Mouse (Mus musculus) heart, postnatal 10 days (tissue): ENCODE results near the gene Man2b1. TPM values are rescaled to one million over a fixed set of nuclear protein-coding genes. Genes with fewer than 3 reads are reported as not detected.
"Not testable (repeated sequence)": the region's sequence is repeated elsewhere in the genome, so short reads cannot be mapped to it uniquely, and the experiment has no call there.

Source experiments
- DNase-seq, 2 experiments: peaks; one replicate each; pipeline ENCODE4 v3.0.0; 2021
- intact Hi-C: fragments of 180-260 bp; cut with DNase I; formaldehyde crosslinking; loops from one replicate; pipeline ENCODE4 v1.15.1; 2025
- microRNA-seq, 2 experiments: library from miRNA; unstranded; fragments of <30 nt; microRNA quantifications; one replicate each; pipeline ENCODE4 v1.2.0; 2022
- total RNA-seq, 2 experiments: library from RNA; stranded (reverse); gene quantifications; 2 replicates each; pipeline ENCODE4 v1.2.3; 2021

The Man2b1 gene
- total RNA-seq, 2 experiments from 2014 or later, result 32.5 to 34.6 TPM

DNA sequence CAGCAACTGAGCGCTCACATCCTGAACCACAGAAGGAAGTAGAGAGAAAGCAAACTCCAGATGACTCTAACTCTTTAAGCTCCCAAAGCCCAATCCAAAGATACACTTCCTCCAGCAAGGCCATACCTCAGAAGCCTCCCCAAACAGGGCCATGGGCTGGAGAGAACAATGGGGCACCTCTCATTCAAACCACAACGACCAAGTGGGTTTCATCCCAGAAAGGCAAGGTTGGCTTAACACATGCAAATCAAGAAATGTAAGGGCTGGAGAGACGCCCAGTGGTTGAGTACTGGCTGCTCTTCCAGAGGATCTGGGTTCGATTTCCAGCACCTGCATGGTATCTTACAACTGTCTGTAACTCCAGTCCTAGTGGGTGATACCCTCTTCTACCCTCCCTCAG is 32.4 kb downstream of the Man2b1 start:
- DNase-seq, result no peak
- intact Hi-C loops, result no loop called here

DNA sequence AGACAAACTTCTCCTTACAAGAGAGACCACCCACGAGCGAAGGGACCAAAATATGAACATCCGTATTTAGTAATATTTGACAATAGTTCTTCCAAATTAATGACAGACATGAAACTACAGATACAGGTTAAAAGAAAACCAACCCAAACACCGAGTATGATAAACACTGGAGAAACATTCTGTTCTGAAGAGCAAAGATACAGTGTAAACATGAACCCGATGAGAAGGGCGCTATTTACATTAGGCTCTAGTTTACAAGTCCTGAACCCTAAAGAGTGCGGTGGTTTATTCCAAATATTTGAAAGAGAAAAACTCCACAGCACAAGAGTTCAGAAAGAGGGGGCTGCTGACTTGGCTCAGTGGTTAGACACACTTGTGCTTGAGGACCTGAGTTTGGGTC is 33.9 kb downstream of the Man2b1 start:
- DNase-seq, result no peak
- intact Hi-C loops, result no loop called here

DNA sequence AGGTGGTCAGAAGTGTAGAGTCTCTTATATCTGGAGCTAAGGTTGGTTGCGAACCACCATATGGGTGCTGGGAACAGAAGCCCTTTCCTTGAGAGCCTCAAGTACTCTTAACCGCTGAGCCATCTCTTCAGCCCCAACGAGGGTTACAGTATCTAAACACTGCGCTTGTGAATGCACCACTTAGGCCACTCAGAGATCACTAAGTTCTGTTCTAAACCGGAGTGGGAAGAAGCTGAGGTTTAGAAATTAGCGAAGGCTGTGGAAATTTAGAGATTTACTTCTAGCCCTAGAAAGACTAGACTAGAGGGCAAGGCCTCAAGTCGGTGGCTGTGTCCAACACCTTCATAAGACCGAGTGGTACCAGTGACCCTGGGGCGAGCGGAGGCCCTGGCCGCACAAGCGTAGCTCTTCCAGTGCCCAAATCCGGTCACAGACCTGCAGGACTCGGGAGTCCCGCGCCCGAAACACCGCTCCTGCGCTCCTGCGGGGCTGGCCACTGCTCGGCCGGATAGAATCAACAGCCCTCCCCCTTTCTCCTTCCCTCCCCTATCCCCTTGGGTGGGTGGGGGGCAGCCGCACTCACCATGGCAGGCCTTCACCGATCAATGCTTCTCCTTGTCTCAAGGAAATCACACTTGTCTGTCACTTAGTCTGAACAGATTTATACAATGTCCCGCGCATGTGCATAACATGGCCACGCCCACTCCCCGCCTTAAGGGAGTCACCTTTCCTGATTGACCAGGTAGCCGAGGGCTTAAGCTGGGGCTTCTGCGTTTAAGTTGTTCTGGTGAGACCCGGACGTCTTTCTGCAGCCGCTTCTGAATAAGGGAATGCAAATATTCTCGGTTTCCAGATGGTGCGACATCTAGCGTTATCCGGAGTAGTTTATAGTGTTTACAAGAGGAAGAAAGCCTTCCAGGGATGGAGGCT is 36.2 kb downstream of the Man2b1 start:
- peak; percentile 78 to 86 for DNase-seq
- intact Hi-C loops, result no loop called here

DNA sequence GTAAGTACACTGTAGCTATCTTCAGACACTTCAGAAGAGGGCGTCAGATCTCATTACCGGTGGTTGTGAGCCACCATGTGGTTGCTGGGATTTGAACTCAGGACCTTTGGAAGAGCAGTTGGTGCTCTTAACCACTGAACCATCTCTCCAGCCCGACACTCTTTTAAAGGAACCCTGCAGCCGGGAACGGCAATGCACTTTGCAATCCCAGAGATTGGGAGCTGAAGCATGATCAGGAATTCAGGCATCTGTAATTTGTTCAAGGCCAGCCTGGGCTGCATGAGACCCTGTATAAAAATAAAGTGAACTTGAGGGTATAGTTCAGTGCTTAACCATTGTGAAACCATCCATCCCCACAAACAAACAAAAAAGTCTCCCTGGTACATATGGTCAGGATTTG is 37.2 kb downstream of the Man2b1 start:
- DNase-seq, intact Hi-C loops: not testable (repeated sequence)

DNA sequence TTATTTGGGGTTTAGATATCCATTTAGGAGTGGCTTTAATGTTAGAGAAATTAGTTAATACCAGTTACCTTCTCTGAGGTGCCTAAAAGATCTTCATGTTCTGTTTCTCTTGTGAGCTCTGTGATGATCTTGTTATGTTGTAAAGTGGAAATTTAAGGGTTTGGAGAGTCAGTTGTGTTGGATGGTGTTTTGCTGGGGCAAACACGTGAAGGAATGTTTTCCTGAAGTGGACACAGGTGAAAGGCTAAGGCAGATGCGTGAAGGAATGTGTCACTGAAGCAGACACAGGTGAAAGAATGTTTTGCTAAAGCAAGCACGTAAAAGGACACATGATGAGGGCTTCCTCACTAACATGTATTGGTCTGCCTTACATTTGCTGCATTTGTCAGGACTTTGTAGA is 39.9 kb downstream of the Man2b1 start, which contains the start of gene Zfp791:
Gene Zfp791, minus strand, starts transcription at position 101 of the 400 bp plus-strand sequence.
- no peak for DNase-seq
- intact Hi-C loops, result no loop called here

DNA sequence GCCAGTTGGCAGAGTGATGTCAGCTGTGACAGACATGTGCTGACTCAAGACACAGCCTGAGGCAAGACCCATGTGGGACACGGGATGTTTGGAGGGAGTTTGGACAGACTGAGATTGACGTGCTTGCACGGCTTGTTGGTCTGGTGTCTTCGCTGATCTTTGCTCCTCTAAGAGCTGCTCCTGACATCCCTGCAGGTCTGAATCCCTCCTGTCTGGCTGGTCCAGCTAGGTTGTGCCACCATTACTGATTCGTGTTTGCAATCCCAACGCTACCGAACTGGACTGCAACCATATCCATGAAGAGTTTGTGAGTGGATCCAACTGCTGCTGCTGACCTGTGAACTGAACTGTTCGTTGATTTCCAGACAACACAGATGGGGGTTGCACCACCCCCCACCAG is 40.6 kb downstream of the Man2b1 start:
- DNase-seq, result no peak
- intact Hi-C loops, result no loop called here

DNA sequence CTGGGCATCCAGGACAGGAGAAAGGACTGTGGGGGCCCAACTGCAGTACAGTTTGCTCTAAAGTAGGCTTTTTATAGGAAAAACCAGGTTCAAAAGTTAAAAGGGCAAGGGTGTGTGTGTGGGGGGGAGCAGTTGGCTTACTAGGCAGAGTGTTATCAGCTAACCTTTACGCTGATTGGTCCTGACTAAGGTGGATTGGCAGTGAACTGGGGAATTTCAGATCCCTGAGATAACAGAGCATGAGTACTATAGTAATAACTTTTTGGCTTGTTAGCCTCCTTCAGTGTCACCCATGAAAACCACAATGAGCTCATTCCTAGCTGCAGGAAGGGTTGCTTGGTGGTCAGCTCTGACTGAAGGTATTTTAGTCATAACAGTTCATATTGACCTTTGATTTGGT is 49.3 kb downstream of the Man2b1 start:
- intact Hi-C loops, result no loop called here
- no peak for DNase-seq

DNA sequence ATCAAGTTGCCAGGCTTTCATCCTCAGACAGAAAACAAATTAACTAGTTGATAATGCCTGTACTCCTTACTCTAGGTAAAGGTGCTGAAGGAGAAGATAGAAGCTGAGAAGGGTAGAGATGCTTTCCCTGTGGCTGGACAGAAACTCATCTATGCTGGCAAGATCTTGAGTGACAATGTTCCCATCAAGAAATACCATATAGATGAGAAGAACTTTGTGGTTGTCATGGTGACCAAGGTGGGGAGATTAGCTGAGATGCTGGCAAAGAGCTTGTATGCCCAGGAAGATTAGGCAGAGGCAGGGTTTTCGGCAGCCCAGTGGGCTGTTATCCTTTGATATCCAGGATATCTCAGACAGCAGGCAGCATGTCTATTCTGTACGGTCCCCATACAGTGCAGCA is 52.6 kb downstream of the Man2b1 start:
- DNase-seq, intact Hi-C loops: not testable (repeated sequence)

DNA sequence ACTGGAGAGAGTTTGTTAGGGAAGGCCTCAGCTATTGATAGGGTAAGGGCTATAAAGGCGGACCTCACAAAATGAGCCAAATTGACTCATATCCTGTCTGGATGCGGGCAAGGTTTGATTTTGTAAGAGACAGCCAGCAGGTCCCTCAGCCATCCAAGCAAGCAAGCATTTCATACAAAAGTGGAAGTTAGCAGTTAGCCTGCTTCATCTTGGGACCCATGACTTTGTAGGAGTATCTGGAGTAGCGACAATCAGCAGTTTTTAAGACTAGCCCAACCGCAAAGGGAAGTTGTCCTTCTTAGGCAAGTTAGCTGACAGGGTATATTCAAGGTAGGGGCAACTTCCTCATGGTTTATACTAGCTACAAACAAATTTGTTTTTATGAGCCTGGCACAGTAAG is 59.4 kb downstream of the Man2b1 start:
- intact Hi-C loops, result no loop called here
- DNase-seq, result peak in 1 of 2 experiments; percentile 4

Small RNA genes within 50 kb of the gene (microRNA-seq; reads per million reads assigned to microRNA genes)
- 0.24 to 1.0 reads per million in 2 experiments for gene Gm23388
- gene Mir7070, result 0.24 to 1.0 reads per million in 2 experiments

Other genes with a start within 250 kb of the Man2b1 start
- 10 to 100 TPM; 77.8 to 88.5 TPM for gene Rad23a, start 242.6 kb upstream of the Man2b1 start, total RNA-seq
- 100 to 1,000 TPM; 275 to 333 TPM for gene Calr, start 236.3 kb upstream of the Man2b1 start, total RNA-seq
- 10 to 100 TPM; 31.7 to 32.5 TPM for gene Farsa, start 226.3 kb upstream of the Man2b1 start, total RNA-seq
- 1 to 10 TPM; 6.9 TPM for gene Syce2, start 211.2 kb upstream of the Man2b1 start, total RNA-seq
- gene Gcdh, start 189.3 kb upstream of the Man2b1 start, total RNA-seq, result 10 to 100 TPM; 31.7 to 32.8 TPM
- gene Klf1, start 181.3 kb upstream of the Man2b1 start, total RNA-seq, result under 1 TPM; 0.17 to 0.22 TPM
- 1 to 10 TPM; 6.4 to 7.3 TPM for gene Dnase2a, start 174.7 kb upstream of the Man2b1 start, total RNA-seq
- under 1 TPM in 1 of 2 experiments, not detected in 1; 0.07 TPM for gene Mast1, start 145.9 kb upstream of the Man2b1 start, total RNA-seq
- gene Rtbdn, start 136.3 kb upstream of the Man2b1 start, total RNA-seq, result not detected
- gene Gm49661, start 113.8 kb upstream of the Man2b1 start, total RNA-seq, result 1 to 10 TPM in 1 of 2 experiments, not detected in 1; 1.6 TPM
- 100 to 1,000 TPM; 689 to 769 TPM for gene Prdx2, start 113.7 kb upstream of the Man2b1 start, total RNA-seq
- 10 to 100 TPM; 53.4 to 55.4 TPM for gene Rnaseh2a, start 113.5 kb upstream of the Man2b1 start, total RNA-seq
- 10 to 100 TPM; 12.6 to 12.7 TPM for gene Junb, start 104.6 kb upstream of the Man2b1 start, total RNA-seq
- gene Hook2, start 92.7 kb upstream of the Man2b1 start, total RNA-seq, result 1 to 10 TPM; 1.8 to 2.3 TPM
- not detected for gene Best2, start 68.7 kb upstream of the Man2b1 start, total RNA-seq
- gene Asna1, start 58.0 kb upstream of the Man2b1 start, total RNA-seq, result 10 to 100 TPM; 78.6 to 79.7 TPM
- gene Trir, start 56.4 kb upstream of the Man2b1 start, total RNA-seq, result 100 to 1,000 TPM; 117 to 120 TPM
- 10 to 100 TPM; 32.2 to 39.6 TPM for gene Tnpo2, start 46.4 kb upstream of the Man2b1 start, total RNA-seq
- gene Fbxw9, start 23.2 kb upstream of the Man2b1 start, total RNA-seq, result 10 to 100 TPM; 12.6 to 13.0 TPM
- not detected for gene Gm5741, start 15.3 kb upstream of the Man2b1 start, total RNA-seq
- 10 to 100 TPM; 28.0 to 29.5 TPM for gene Dhps, start 11.5 kb upstream of the Man2b1 start, total RNA-seq
- 10 to 100 TPM; 48.5 to 51.6 TPM for gene Wdr83os, start 2.5 kb upstream of the Man2b1 start, total RNA-seq
- 10 to 100 TPM; 27.4 to 27.7 TPM for gene Wdr83, start 2.0 kb upstream of the Man2b1 start, total RNA-seq
- gene Zfp791, start 39.8 kb downstream of the Man2b1 start, total RNA-seq, result 1 to 10 TPM; 2.5 to 2.8 TPM
- gene Cks1brt, start 68.7 kb downstream of the Man2b1 start, total RNA-seq, result not detected
- not detected for gene Olfr371, start 142.7 kb downstream of the Man2b1 start, total RNA-seq
- 10 to 100 TPM; 16.6 to 16.7 TPM for gene Orc6, start 216.4 kb downstream of the Man2b1 start, total RNA-seq
- 10 to 100 TPM; 70.1 to 77.5 TPM for gene Vps35, start 216.5 kb downstream of the Man2b1 start, total RNA-seq